Mouse (Mus musculus) thymus, adult 2 months (tissue): ENCODE data around the gene Zfand4.

ENCODE experiments used
- CTCF ChIP-seq: fragments of 200-500 bp; IDR thresholded peaks from 2 replicates; pipeline ENCODE4 v1.5.1; 2012; ENCODE audit warnings: mild to moderate bottlenecking, control low read depth, low read length, moderate library complexity, borderline replicate concordance; ENCODE audit not compliant: control insufficient read depth, poor library complexity, insufficient read depth; ENCODE audit errors: extremely low read depth
- POLR2A ChIP-seq: fragments of 200-500 bp; IDR thresholded peaks from 2 replicates; pipeline ENCODE4 v1.6.1; 2012; ENCODE audit warnings: mild to moderate bottlenecking, low read length, control low read depth, moderate library complexity; ENCODE audit not compliant: control insufficient read depth, poor library complexity, insufficient read depth; ENCODE audit errors: extremely low read depth

DNA sequence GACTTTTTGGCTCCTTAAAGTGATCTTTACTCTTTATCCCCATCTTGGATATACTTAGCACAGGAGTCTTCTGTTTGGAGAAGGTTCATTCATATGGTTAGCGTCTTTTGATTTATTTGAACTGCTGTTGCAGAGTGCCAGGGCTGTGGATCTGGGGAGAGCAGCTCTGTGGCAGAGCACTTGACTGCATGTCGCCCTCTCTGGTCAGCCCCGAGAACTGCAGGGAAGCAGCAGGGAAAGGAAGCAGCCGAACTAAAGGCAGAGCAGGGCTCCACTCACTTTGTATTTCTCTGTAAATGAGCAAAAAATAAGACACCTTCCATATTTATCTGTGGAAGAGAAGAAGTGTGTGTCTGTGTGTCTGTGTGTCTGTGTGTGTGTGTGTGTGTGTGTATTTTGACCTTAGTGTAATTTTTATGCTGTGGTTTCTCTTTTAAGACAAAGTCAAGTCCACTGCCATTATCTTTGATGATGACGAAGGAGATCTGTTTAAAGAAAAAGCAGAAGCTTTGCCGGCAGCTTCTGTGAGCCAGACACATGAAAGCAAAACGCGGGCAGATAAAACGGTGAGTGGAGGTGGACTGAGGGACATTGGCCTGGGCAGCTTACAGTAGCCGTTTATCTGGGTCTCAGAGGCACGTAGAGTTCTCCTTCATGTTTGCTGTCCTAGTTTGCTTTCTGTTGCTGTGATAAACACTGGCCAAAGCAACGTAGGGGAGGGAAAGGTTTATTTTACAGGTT, 35.1 kb upstream of the Zfand4 start:
- TF ChIP-seq POLR2A (no peak), CTCF (peak; percentile 84)
